Mouse (Mus musculus) embryonic fibroblast, embryonic 13.5 days (primary cell): ENCODE results near the gene Adamts8.

ENCODE experiments used
- CTCF ChIP-seq: IDR thresholded peaks from 2 replicates; pipeline ENCODE4 v1.5.1; 2011; ENCODE audit warnings: mild to moderate bottlenecking, control low read depth, low read length, moderate library complexity, borderline replicate concordance; ENCODE audit not compliant: insufficient read depth
- POLR2A ChIP-seq: IDR thresholded peaks from 2 replicates; pipeline ENCODE4 v1.6.1; 2011; ENCODE audit warnings: low read depth, mild to moderate bottlenecking, control low read depth, low read length, moderate library complexity

GRCm38 (mm10) chr9:30918466-30919356, 23.7 kb upstream of the Adamts8 start:
- no peak for TF ChIP-seq POLR2A
- no peak for TF ChIP-seq CTCF
